Mouse (Mus musculus) embryonic facial prominence, embryonic 14.5 days (tissue): ENCODE measurements at regions not wholly inside any gene's neighbourhood (a gene's known extent, or its start where the extent isn't known, plus 50 kb on each side); places are given as distances from the start of the nearest gene placed in this dataset.

Source experiments
- ATAC-seq: fragments of 200-750 bp; cut with Nextera tagmentation; 2 replicates; pipeline ENCODE4 v1.8.0; 2017; ENCODE audit warnings: low read depth, moderate number of reproducible peaks, moderate TSS enrichment
- DNase-seq: peaks from one replicate; pipeline ENCODE4 v3.0.0-alpha.2; 2015; ENCODE audit warnings: low spot score
- H3K27ac ChIP-seq: fragments of 300-500 bp; sonication (generic); replicated peaks from 2 replicates; pipeline ENCODE4 v1.5.1; 2014; ENCODE audit warnings: low read depth, mild to moderate bottlenecking, low read length, moderate library complexity
- H3K27me3 ChIP-seq: fragments of 300-500 bp; sonication (generic); replicated peaks from 2 replicates; pipeline ENCODE4 v1.6.1; 2014; ENCODE audit warnings: low read length; ENCODE audit not compliant: control insufficient read depth, insufficient read depth
- H3K36me3 ChIP-seq: fragments of 300-500 bp; sonication (generic); 2 replicates; pipeline ENCODE4 v1.6.1; 2014; ENCODE audit warnings: low read length, mixed read lengths; ENCODE audit not compliant: control insufficient read depth, insufficient read depth
- H3K4me1 ChIP-seq: fragments of 300-500 bp; sonication (generic); 2 replicates; pipeline ENCODE4 v1.6.1; 2014; ENCODE audit warnings: antibody characterized with exemption, low read length; ENCODE audit not compliant: control insufficient read depth, insufficient read depth
- H3K4me2 ChIP-seq: fragments of 300-500 bp; sonication (generic); 2 replicates; pipeline ENCODE4 v1.6.1; 2014; ENCODE audit warnings: low read depth, mild to moderate bottlenecking, low read length, moderate library complexity, mixed read lengths
- H3K4me3 ChIP-seq: fragments of 300-500 bp; sonication (generic); 2 replicates; pipeline ENCODE4 v1.5.1; 2014; ENCODE audit warnings: low read depth, mild to moderate bottlenecking, low read length
- H3K9ac ChIP-seq: fragments of 300-500 bp; sonication (generic); 2 replicates; pipeline ENCODE4 v1.6.1; 2014; ENCODE audit warnings: low read depth, mild to moderate bottlenecking, low read length, moderate library complexity, mixed read lengths
- H3K9me3 ChIP-seq: fragments of 300-500 bp; sonication (generic); 2 replicates; pipeline ENCODE4 v1.6.1; 2016; ENCODE audit warnings: low read length; ENCODE audit not compliant: control insufficient read depth
- WGBS: fragments of 180-500 bp; shearing (Covaris S2); extraction: QIAGEN DNeasy Blood & Tissue Kit; methylation state at CpG from one replicate; pipeline ENCODE4 v1.1.7; 2014; 5-methylcytosine and 5-hydroxymethylcytosine counted together

- no peaks in the 10 kb centered on the region for H3K36me3 ChIP-seq
- ATAC-seq = no peak
- H3K4me3 ChIP-seq = no peak overlapping the region
- no peak overlapping the region for H3K4me2 ChIP-seq
- H3K27ac ChIP-seq = no peak overlapping the region
- no peak for DNase-seq
- no peaks in the 10 kb centered on the region for H3K9me3 ChIP-seq
- WGBS = 44% methylated on average over 3 of the region's 3 CpGs
- no peaks in the 10 kb centered on the region for H3K4me1 ChIP-seq
- H3K9ac ChIP-seq = no peak overlapping the region
- H3K27me3 ChIP-seq = no peaks in the 10 kb centered on the region
Observed at GRCm38 (mm10) chr6:98872334-98872733, 529.8 kb upstream of the Gm765 start.

DNA sequence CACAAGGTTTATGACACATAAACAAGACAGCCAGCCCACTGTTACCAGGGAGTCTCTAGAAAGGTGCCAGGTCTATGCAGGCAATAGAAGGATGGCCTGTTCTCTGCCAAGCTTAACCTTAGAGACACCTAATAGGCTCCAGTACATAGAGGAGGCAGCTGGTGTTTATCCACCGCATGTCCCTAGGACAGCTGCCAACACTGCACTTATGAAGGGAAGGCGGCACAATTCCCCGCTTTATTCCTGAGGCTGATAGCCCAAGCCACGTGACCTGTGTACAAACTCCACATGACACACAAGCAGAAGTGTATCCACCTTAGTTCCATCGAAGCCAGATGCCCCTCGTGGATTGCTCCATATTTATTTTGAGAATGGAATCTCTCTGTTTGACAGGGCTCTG is 527.2 kb upstream of the Gm765 start:
- H3K4me2 ChIP-seq = no peak overlapping the region
- H3K27ac ChIP-seq = no peak overlapping the region
- DNase-seq (no peak), ATAC-seq (no peak)
- H3K9me3 ChIP-seq = no peaks in the 10 kb centered on the region
- no peak overlapping the region for H3K4me3 ChIP-seq
- H3K36me3 ChIP-seq = no peaks in the 10 kb centered on the region
- 78% methylated on average over 6 of the region's 6 CpGs for WGBS
- H3K27me3 ChIP-seq = no peaks in the 10 kb centered on the region
- no peak overlapping the region for H3K9ac ChIP-seq
- H3K4me1 ChIP-seq = no peaks in the 10 kb centered on the region

- Histone ChIP-seq H3K36me3 (no peaks in the 10 kb centered on the region), H3K4me2 (no peak overlapping the region), H3K4me1 (peaks cover 4% of the 10 kb centered on the region), H3K27me3 (no peaks in the 10 kb centered on the region), H3K4me3 (no peak overlapping the region), H3K27ac (no peak overlapping the region; the same call in 1 of the 2 replicates), H3K9ac (no peak overlapping the region), H3K9me3 (no peaks in the 10 kb centered on the region)
- DNase-seq (peak; percentile 50), ATAC-seq (no peak)
- WGBS = 32% methylated on average over 2 of the region's 2 CpGs
Observed at GRCm38 (mm10) chr6:98864306-98864705, 521.8 kb upstream of the Gm765 start.

- Histone ChIP-seq H3K36me3 (no peaks in the 10 kb centered on the region), H3K9me3 (no peaks in the 10 kb centered on the region), H3K27ac (no peak overlapping the region), H3K4me2 (no peak overlapping the region), H3K4me1 (peaks cover 7% of the 10 kb centered on the region; the same call in 1 of the 2 replicates), H3K9ac (no peak overlapping the region), H3K27me3 (no peaks in the 10 kb centered on the region), H3K4me3 (no peak overlapping the region)
- 86% methylated on average over 1 of the region's 1 CpGs for WGBS
- no peak for ATAC-seq
- DNase-seq = no peak
Observed at GRCm38 (mm10) chr6:98855958-98856357, 513.4 kb upstream of the Gm765 start.

- DNase-seq (no peak), ATAC-seq (no peak)
- Histone ChIP-seq H3K27me3 (no peaks in the 10 kb centered on the region), H3K27ac (no peak overlapping the region), H3K36me3 (no peaks in the 10 kb centered on the region), H3K4me3 (no peak overlapping the region), H3K4me1 (peaks cover 7% of the 10 kb centered on the region; the same call in 1 of the 2 replicates), H3K9me3 (no peaks in the 10 kb centered on the region), H3K4me2 (no peak overlapping the region), H3K9ac (no peak overlapping the region)
- 61% methylated on average over 2 of the region's 2 CpGs for WGBS
Observed at GRCm38 (mm10) chr6:98850906-98851305, 508.4 kb upstream of the Gm765 start.

DNA sequence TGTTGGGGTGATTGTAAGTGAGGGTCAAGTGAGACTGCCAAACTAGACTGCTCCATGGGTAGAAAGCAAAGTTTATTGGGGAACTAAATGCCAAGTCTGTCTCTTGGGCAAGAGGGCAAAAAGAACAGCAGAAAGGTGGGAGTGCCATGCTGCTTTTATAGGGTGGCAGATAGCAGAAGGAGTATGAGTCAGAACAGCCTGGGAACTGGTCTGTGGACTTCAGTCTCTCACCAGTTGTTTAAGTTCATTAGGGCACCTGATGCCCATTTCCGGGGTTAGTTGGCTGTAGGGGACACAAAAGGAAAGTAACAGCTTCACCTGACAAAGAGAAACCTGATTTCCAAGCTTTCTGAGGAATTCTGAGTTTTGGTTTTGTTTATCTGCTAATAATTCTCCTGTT is 506.3 kb upstream of the Gm765 start:
- DNase-seq (no peak), ATAC-seq (no peak)
- no peak overlapping the region for H3K4me2 ChIP-seq
- 100% methylated on average over 1 of the region's 1 CpGs for WGBS
- H3K9ac ChIP-seq = no peak overlapping the region
- peaks cover 9% of the 10 kb centered on the region; the same call in 1 of the 2 replicates for H3K4me1 ChIP-seq
- H3K27ac ChIP-seq = no peak overlapping the region
- H3K9me3 ChIP-seq = no peaks in the 10 kb centered on the region
- no peaks in the 10 kb centered on the region for H3K36me3 ChIP-seq
- no peaks in the 10 kb centered on the region for H3K27me3 ChIP-seq
- no peak overlapping the region for H3K4me3 ChIP-seq

GRCm38 (mm10) chr6:98846001-98846695 is 503.6 kb upstream of the Gm765 start:
- no peaks in the 10 kb centered on the region for H3K36me3 ChIP-seq
- H3K4me3 ChIP-seq = no peak overlapping the region
- no peaks in the 10 kb centered on the region for H3K9me3 ChIP-seq
- H3K27me3 ChIP-seq = no peaks in the 10 kb centered on the region
- 51% methylated on average over 5 of the region's 5 CpGs for WGBS
- H3K4me2 ChIP-seq = no peak overlapping the region
- H3K4me1 ChIP-seq = peaks cover 4% of the 10 kb centered on the region; the same call in 1 of the 2 replicates
- no peak for ATAC-seq
- DNase-seq = no peak
- H3K9ac ChIP-seq = no peak overlapping the region
- H3K27ac ChIP-seq = no peak overlapping the region

DNA sequence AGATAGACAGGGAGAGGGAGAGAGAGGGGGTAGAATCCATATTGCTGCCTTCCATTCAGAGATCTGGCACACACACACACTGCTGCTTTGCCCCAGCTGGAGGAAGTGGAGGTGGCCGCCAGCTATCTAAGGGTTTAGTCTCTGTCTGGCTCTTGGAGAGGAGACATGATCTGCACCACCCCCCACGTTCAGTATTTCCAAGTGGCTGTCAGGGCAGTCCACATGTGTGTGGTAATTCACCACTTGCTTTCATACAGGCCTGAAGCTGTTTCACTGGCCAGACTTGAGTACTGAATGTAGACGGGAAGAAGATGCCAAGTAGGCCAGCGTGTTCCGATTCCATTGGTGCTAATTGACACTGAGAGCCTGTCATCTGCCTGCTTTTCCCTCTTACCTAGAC is 501.0 kb upstream of the Gm765 start:
- DNase-seq = no peak
- H3K36me3 ChIP-seq = no peaks in the 10 kb centered on the region
- H3K27me3 ChIP-seq = no peaks in the 10 kb centered on the region
- no peak overlapping the region for H3K27ac ChIP-seq
- H3K4me2 ChIP-seq = no peak overlapping the region
- no peak overlapping the region for H3K9ac ChIP-seq
- no peak for ATAC-seq
- no peak overlapping the region for H3K4me3 ChIP-seq
- WGBS = 70% methylated on average over 5 of the region's 5 CpGs
- H3K4me1 ChIP-seq = peaks cover 4% of the 10 kb centered on the region; the same call in 1 of the 2 replicates
- H3K9me3 ChIP-seq = no peaks in the 10 kb centered on the region

- Histone ChIP-seq H3K27me3 (no peaks in the 10 kb centered on the region), H3K4me1 (peaks cover 4% of the 10 kb centered on the region; the same call in 1 of the 2 replicates), H3K4me2 (no peak overlapping the region), H3K36me3 (no peaks in the 10 kb centered on the region), H3K9ac (no peak overlapping the region), H3K4me3 (no peak overlapping the region), H3K9me3 (no peaks in the 10 kb centered on the region), H3K27ac (no peak overlapping the region)
- WGBS = 50% methylated on average over 4 of the region's 4 CpGs
- DNase-seq = no peak
- ATAC-seq = no peak
Observed at GRCm38 (mm10) chr6:98842924-98843323, 500.4 kb upstream of the Gm765 start.
